In genomic region chr7:101421529-101421928, GRCm38 (mm10) we compare ENCODE assay signal across 9 mouse cellular contexts. TPM values are rescaled to one million over a fixed set of nuclear protein-coding genes. Genes with fewer than 3 reads are reported as not detected.
DNase-seq lines count a peak whose midpoint lies in the region; ATAC-seq lines count a peak whose summit lies in the region.
"Had no signal": no experiment of that assay in that cellular context is flagged by ENCODE, and none has a peak within 500 bp of the region (broad histone marks: within the 10 kb centered on the region; RNA-seq: fewer than 3 reads in every experiment).

Pde2a (plus strand) TSS chr7:101421691.

- peak within 1 kb of the TSS; percentile 55 for H3K4me2 ChIP-seq in hindbrain, embryonic 16.5 days (ENCODE audit: low read length)
- no peak within 1 kb of the TSS for H3K4me2 ChIP-seq in liver, embryonic 11.5 days
- H3K4me2 ChIP-seq: stomach, embryonic 15.5 days had no signal

- 0 out of 2 replicates have a peak, but pooled peaks have one; percentile 32 for ATAC-seq in cerebellum, adult (ENCODE audit: insufficient number of reproducible peaks, low FRiP score, low TSS enrichment)
- peak; percentile 77 for ATAC-seq in hindbrain, embryonic 16.5 days
- ATAC-seq in liver, embryonic 11.5 days (replicated peaks; ENCODE audit: low FRiP score) = peak; percentile 62

- peak within 1 kb of the TSS; percentile 33 for H3K4me3 ChIP-seq in hindbrain, embryonic 16.5 days (ENCODE audit: low read length)
- H3K4me3 ChIP-seq in liver, embryonic 11.5 days (ENCODE audit: low read depth, low read length) = no peak within 1 kb of the TSS
- H3K4me3 ChIP-seq: stomach, embryonic 15.5 days had no signal

- H3K27me3 ChIP-seq in hindbrain, embryonic 16.5 days (replicated peaks; ENCODE audit: control insufficient read depth, insufficient read depth, low read length) = peaks cover 3% of the 10 kb centered on the region; the same call in 1 of the 2 replicates
- peaks cover 15% of the 10 kb centered on the region for H3K27me3 ChIP-seq in liver, embryonic 11.5 days (replicated peaks; ENCODE audit: control insufficient read depth, insufficient read depth, low read length)

- peaks cover 28% of the 10 kb centered on the region for H3K4me1 ChIP-seq in hindbrain, embryonic 16.5 days (ENCODE audit: control insufficient read depth, insufficient read depth, low read depth, low read length)
- peaks cover 5% of the 10 kb centered on the region; the same call in 1 of the 2 replicates for H3K4me1 ChIP-seq in liver, embryonic 11.5 days (replicated peaks; ENCODE audit: control insufficient read depth, insufficient read depth, low read length)
- H3K4me1 ChIP-seq: stomach, embryonic 15.5 days had no signal

- 0 out of 2 replicates have a peak within 1 kb of the TSS, but pooled peaks have one; percentile 49 for H3K27ac ChIP-seq in hindbrain, embryonic 16.5 days (ENCODE audit: low read depth, low read length)
- H3K27ac ChIP-seq in liver, embryonic 11.5 days (ENCODE audit: low read depth, low read length) = no peak within 1 kb of the TSS
- H3K27ac ChIP-seq: stomach, embryonic 15.5 days had no signal

- DNase-seq in cerebellum, postnatal 4 days (ENCODE audit: low spot score in 2 of 2) = no peak
- no peak for DNase-seq in adrenal gland, postnatal 10 days
- peak; percentile 67 to 73 for DNase-seq in frontal cortex, postnatal 10 days (ENCODE audit: low spot score in 2 of 2)
- no peak for DNase-seq in liver, embryonic 11.5 days (ENCODE audit: low spot score)
- DNase-seq in right cerebral cortex, postnatal 14 days = peak; percentile 75
- no peak for DNase-seq in kidney, postnatal 10 days

- H3K9me3 ChIP-seq in hindbrain, embryonic 16.5 days (ENCODE audit: control insufficient read depth, low read length) = no peaks in the 10 kb centered on the region
- no peaks in the 10 kb centered on the region for H3K9me3 ChIP-seq in liver, embryonic 11.5 days (ENCODE audit: control insufficient read depth, low read length)
- H3K9me3 ChIP-seq: stomach, embryonic 15.5 days had no signal

- WGBS in hindbrain, embryonic 16.5 days = 11% methylated on average over 6 of the region's 6 CpGs
- WGBS in liver, embryonic 11.5 days = 22% methylated on average over 6 of the region's 6 CpGs

- H3K9ac ChIP-seq in hindbrain, embryonic 16.5 days (ENCODE audit: low read depth, low read length) = peak within 1 kb of the TSS; percentile 57
- H3K9ac ChIP-seq in liver, embryonic 11.5 days (ENCODE audit: low read depth, low read length) = no peak within 1 kb of the TSS
- H3K9ac ChIP-seq: stomach, embryonic 15.5 days had no signal

- H3K36me3 ChIP-seq in hindbrain, embryonic 16.5 days (ENCODE audit: control insufficient read depth, insufficient read depth, low read length) = no peaks in the 10 kb centered on the region
- H3K36me3 ChIP-seq in liver, embryonic 11.5 days (ENCODE audit: control insufficient read depth, insufficient read depth, low read length) = no peaks in the 10 kb centered on the region
- H3K36me3 ChIP-seq: stomach, embryonic 15.5 days had no signal

RNA-seq across cellular contexts. Expression of gene Pde2a, which starts in this region (rescaled TPM):
- 100 to 1,000 TPM; 113 to 120 TPM for total RNA-seq in adrenal gland, postnatal 10 days (2021)
- polyA plus RNA-seq in hindbrain, embryonic 16.5 days (2015; fragmentation: Nextera tagmentation; extraction: Ambion mirVana) = 33.5 and 41.6 TPM in 2 replicates
- polyA plus RNA-seq in liver, embryonic 11.5 days (2014; fragmentation: Nextera tagmentation; extraction: Ambion mirVana) = 14.4 and 15.0 TPM in 2 replicates

Comparison
In these comparisons a context has a peak if more than half of its experiments do, and no peak if none do; other contexts are left out.
1. DNase-seq: peak in frontal cortex, postnatal 10 days (2 of 2) and right cerebral cortex, postnatal 14 days (single experiment); none in cerebellum, postnatal 4 days (0 of 2), adrenal gland, postnatal 10 days (single experiment), liver, embryonic 11.5 days (single experiment) and kidney, postnatal 10 days (single experiment).
2. Peak in every context shown above with its lines, with median percentiles within 50 percentile points of each other: ATAC-seq.